Mouse (Mus musculus): Measurements from ENCODE around the gene Swt1. TPM values are rescaled to one million over a fixed set of nuclear protein-coding genes. Genes with fewer than 3 reads are reported as not detected.

The Swt1 gene
- 4.5 and 7.5 TPM in 2 replicates for polyA plus RNA-seq (2012; rRNA removed; ENCODE audit: low replicate concordance)

DNA sequence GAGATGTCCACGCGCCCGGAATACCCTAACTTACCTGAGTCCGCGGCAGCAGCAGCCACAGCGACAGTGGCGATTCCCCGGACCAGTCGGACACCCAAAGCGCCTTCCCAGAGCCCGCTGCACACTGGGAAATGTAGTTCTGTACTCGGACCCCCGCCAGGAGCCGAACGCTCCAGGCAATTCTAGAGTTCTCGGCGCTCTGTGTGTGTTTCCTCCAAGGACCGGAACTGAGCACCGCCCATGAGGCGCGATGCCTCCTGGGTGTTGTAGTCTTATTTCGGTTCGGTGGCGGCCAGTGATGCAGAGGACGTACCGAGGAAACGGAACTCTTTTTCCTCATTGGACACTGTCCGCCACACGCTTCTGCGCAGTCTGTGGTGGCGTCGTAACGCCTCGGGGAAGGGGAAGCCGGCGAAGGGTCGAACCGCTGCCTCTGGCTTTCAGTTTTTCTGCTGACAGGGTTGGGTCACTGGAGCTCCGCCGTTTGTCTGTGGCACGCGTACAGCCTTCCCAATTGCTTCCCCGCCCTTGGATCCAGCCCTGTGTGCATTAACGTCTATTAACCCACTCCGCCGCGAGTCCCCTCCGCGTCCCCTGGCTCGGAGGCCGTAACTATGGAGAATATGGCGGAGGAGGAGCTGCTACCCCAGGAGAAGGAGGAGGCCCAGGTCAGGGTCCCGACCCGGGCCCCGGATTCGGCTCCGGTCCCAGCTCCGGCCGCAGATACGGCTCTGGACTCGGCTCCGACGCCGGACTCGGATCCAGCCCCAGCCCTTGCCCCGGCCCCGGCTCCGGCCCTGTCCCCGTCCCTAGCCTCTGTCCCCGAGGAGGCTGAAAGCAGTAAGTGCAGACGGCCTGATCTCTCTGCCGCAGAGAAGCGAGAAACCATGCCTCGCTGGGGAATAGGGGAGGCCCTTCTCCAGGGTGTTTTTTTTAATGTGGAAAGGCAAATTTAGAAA, at the start of gene Swt1, which contains the start of gene Trmt1l:
Gene Swt1, minus strand, starts transcription at position 193 of the 959 bp plus-strand sequence.
Gene Trmt1l, plus strand, starts transcription at position 280 of the 959 bp plus-strand sequence.

GRCm38 (mm10) chr1:151344283-151345108, 83.8 kb downstream of the Swt1 start, which contains the start of gene Ivns1abp:
Ivns1abp (plus strand) TSS chr1:151344477.

Other genes starting within 250 kb of the Swt1 start
- not detected in 2 replicates for gene Gm47985, start 245.9 kb downstream of the Swt1 start, polyA plus RNA-seq (2012; rRNA removed; ENCODE audit: low replicate concordance)
- not detected in 2 replicates for gene Gm8947, start 236.1 kb downstream of the Swt1 start, polyA plus RNA-seq (2012; rRNA removed; ENCODE audit: low replicate concordance)
- gene Gm47995, start 230.0 kb downstream of the Swt1 start, polyA plus RNA-seq (2012; rRNA removed; ENCODE audit: low replicate concordance), result not detected in 2 replicates
- not detected in 2 replicates for gene 3110040M04Rik, start 224.3 kb downstream of the Swt1 start, polyA plus RNA-seq (2012; rRNA removed; ENCODE audit: low replicate concordance)
- not detected in 2 replicates for gene Gm47996, start 218.3 kb downstream of the Swt1 start, polyA plus RNA-seq (2012; rRNA removed; ENCODE audit: low replicate concordance)
- 29.6 and 49.3 TPM in 2 replicates for gene Ivns1abp, start 84.0 kb downstream of the Swt1 start, polyA plus RNA-seq (2012; rRNA removed; ENCODE audit: low replicate concordance)
- gene Trmt1l, start 87 bp upstream of the Swt1 start, polyA plus RNA-seq (2012; rRNA removed; ENCODE audit: low replicate concordance), result 14.3 and 17.9 TPM in 2 replicates
- gene Rnf2, start 72.5 kb upstream of the Swt1 start, polyA plus RNA-seq (2012; rRNA removed; ENCODE audit: low replicate concordance), result 11.1 and 24.7 TPM in 2 replicates
- gene Fam129a, start 142.7 kb upstream of the Swt1 start, polyA plus RNA-seq (2012; rRNA removed; ENCODE audit: low replicate concordance), result 13.4 and 14.4 TPM in 2 replicates